Mouse (Mus musculus): ENCODE data around the gene Lrrc19. TPM values are rescaled to one million over a fixed set of nuclear protein-coding genes. Genes with fewer than 3 reads are reported as not detected.

Lrrc19 gene
- polyA plus RNA-seq (2012; rRNA removed; ENCODE audit: low replicate concordance): 1.9 and 2.1 TPM in 2 replicates

GRCm38 (mm10) chr4:94649920-94650319 lies at the start of gene Lrrc19:
Gene Lrrc19, minus strand, starts transcription at chr4:94650144.

DNA sequence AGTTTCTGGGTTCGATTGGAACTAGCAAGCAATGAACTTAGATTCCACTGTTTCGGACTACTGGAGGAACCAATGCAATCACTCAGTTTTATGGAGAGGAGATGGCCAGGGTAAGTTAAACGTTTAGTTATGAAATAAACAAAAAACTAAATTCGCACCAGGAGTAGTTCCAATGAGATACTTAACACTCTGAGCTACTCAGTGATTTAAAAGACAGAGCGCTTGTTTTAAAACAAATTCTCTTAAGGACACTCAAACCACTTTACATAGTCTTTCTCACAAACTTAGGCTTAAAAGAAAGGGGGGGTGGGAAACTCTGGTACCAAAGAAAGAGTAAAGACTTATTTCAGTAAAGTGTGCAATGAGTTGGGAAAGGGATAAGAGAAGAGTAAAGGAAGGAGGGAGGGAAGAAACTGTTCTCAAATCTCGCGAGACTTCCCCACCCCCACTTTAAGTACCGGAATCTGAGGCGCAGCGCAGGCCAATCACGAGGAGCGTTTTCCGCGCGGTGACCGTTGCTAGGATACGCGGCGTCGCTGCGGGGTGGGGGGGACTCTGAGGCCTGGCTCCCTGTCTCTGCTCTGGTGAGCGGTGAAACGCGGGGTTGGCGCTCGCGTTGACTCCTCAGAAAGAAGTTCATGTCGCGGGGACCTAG lies 35.8 kb downstream of the Lrrc19 start, which contains the start of gene Ift74:
Gene Ift74 (plus strand): TSS at position 520 of the 655 bp plus-strand sequence.

DNA sequence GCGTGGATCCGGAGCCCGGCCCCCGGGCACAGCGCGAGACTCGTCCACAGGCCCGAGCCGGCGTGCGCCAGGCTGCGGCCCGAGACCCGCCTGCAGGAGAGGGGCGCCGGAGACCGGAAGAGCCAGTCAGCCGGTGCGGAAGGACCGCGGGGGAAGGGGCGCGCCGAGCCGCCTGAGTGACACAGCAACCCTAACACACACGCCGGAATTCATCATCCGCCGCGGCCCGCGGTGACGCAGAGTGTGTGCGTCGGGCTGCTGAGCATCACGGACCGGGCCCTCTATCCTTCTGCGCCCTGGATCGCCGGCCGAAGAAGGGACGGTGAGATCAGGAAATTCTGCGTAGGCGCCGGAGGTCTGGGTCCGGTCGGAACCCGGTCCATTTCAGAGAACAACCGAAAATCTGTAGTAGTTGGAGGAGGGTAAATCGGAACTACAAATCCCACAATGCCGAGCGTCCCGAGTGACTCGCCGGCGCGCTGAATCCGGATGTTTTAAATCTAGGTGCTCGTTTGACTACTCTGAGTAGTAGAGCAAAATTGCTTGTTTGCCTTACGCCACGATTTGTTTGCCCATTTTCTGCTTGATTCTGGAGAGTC lies 46.8 kb downstream of the Lrrc19 start, which contains the start of gene Plaa:
Gene Plaa (minus strand): TSS at position 214 of the 599 bp plus-strand sequence.

Other genes with a start within 250 kb of the Lrrc19 start
- not detected in 2 replicates for gene Gm10306, start 93.6 kb downstream of the Lrrc19 start, polyA plus RNA-seq (2012; rRNA removed; ENCODE audit: low replicate concordance)
- 1.2 and 5.7 TPM in 2 replicates for gene Caap1, start 93.3 kb downstream of the Lrrc19 start, polyA plus RNA-seq (2012; rRNA removed; ENCODE audit: low replicate concordance)
- 42.6 and 54.4 TPM in 2 replicates for gene Plaa, start 46.9 kb downstream of the Lrrc19 start, polyA plus RNA-seq (2012; rRNA removed; ENCODE audit: low replicate concordance)
- 0.23 TPM in 1 of 2 replicates, not detected in the other for gene Ift74, start 35.7 kb downstream of the Lrrc19 start, polyA plus RNA-seq (2012; rRNA removed; ENCODE audit: low replicate concordance)
- gene Tek, start 89.1 kb upstream of the Lrrc19 start, polyA plus RNA-seq (2012; rRNA removed; ENCODE audit: low replicate concordance): 0.75 and 0.76 TPM in 2 replicates